9 mouse cellular contexts compared by ENCODE assay signal in the genomic region with DNA sequence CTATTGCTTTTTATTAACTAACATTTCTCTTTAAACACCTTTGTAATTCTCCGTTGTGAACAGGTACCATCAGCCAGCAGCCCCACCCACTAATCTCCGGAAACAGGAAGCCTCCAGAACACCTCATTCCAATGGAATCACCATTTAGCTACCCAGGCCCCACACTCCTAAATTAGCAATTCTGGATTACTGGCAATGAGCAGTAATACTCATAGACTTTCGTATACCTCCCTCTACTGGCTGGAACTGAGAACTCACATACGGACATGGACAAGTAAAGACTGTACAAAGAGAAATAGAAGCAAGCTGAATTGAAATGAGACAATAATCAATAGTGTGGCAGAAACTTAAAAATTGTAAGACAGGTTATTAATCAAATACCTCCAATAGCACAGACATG. TPM values are rescaled to one million over a fixed set of nuclear protein-coding genes. Genes with fewer than 3 reads are reported as not detected.
A peak's percentile ranks its signal among the peaks of the same experiment; 100 is the strongest.
DNase-seq lines count a peak whose midpoint lies in the region; ATAC-seq and TF ChIP-seq lines count a peak whose summit lies in the region.
"Had no signal": no experiment of that assay in that cellular context is flagged by ENCODE, and none has a peak within 500 bp of the region (broad histone marks: within the 10 kb centered on the region; RNA-seq: fewer than 3 reads in every experiment).

No protein-coding gene starts in this region.

- no peak overlapping the region for H3K27ac ChIP-seq in forebrain, embryonic 15.5 days (replicated peaks)
- H3K27ac ChIP-seq in intestine, embryonic 15.5 days = no peak overlapping the region
- no peak overlapping the region for H3K27ac ChIP-seq in limb, embryonic 14.5 days (replicated peaks; ENCODE audit: low read depth, low read length)

- H3K9me3 ChIP-seq in forebrain, embryonic 15.5 days = no peaks in the 10 kb centered on the region
- no peaks in the 10 kb centered on the region for H3K9me3 ChIP-seq in intestine, embryonic 15.5 days
- H3K9me3 ChIP-seq in limb, embryonic 14.5 days (ENCODE audit: control insufficient read depth, low read length) = no peaks in the 10 kb centered on the region

- peak; percentile 8 to 29 for DNase-seq in urinary bladder, adult 18-20 months (ENCODE audit: low spot score in 2 of 2)
- DNase-seq in urinary bladder, postnatal 4 days (ENCODE audit: low spot score in 2 of 2) = no peak
- DNase-seq in cerebellum, adult 11 months = peak; percentile 56
- DNase-seq in limb, embryonic 14.5 days (ENCODE audit: low spot score) = peak; percentile 78
- peak; percentile 33 for DNase-seq in neural tube, embryonic 10.5 days (ENCODE audit: extremely low spot score, low spot score)
- DNase-seq in thymus, postnatal 10 days (ENCODE audit: low spot score in 2 of 2) = peak; percentile 26 to 67

- no peak overlapping the region for H3K9ac ChIP-seq in forebrain, embryonic 15.5 days (replicated peaks)
- H3K9ac ChIP-seq in intestine, embryonic 15.5 days = no peak overlapping the region
- no peak overlapping the region for H3K9ac ChIP-seq in limb, embryonic 14.5 days (ENCODE audit: low read depth, low read length, severe bottlenecking)

- no peak for TF ChIP-seq POLR2A in limb, embryonic 14.5 days (IDR thresholded peaks at IDR 0.05; ENCODE audit: borderline replicate concordance, extremely low read depth, insufficient read depth, insufficient read length)

- ATAC-seq in forebrain, embryonic 15.5 days (replicated peaks) = peak; percentile 55
- 0 out of 2 replicates have a peak, but pooled peaks have one; percentile 46 for ATAC-seq in intestine, embryonic 15.5 days
- ATAC-seq in limb, embryonic 14.5 days (ENCODE audit: low FRiP score, low read depth) = peak; percentile 54; the same call in 1 of the 2 replicates

- 0 out of 2 replicates have a peak, but pooled peaks cover 4% of the 10 kb centered on the region for H3K4me1 ChIP-seq in forebrain, embryonic 15.5 days
- H3K4me1 ChIP-seq in intestine, embryonic 15.5 days (replicated peaks) = no peaks in the 10 kb centered on the region
- peaks cover 6% of the 10 kb centered on the region for H3K4me1 ChIP-seq in limb, embryonic 14.5 days (ENCODE audit: control insufficient read depth, insufficient read depth, low read length)

- H3K4me3 ChIP-seq in forebrain, embryonic 15.5 days = no peak overlapping the region
- H3K4me3 ChIP-seq in intestine, embryonic 15.5 days (replicated peaks) = no peak overlapping the region
- no peak overlapping the region for H3K4me3 ChIP-seq in limb, embryonic 14.5 days (replicated peaks; ENCODE audit: low read length)
- H3K4me3 ChIP-seq: erythroblast, embryonic 14.5 days had no signal

- WGBS in forebrain, embryonic 15.5 days = 21% methylated on average over 4 of the region's 4 CpGs
- 22% methylated on average over 4 of the region's 4 CpGs for WGBS in intestine, embryonic 15.5 days
- 29% methylated on average over 4 of the region's 4 CpGs for WGBS in limb, embryonic 14.5 days

- H3K36me3 ChIP-seq in forebrain, embryonic 15.5 days = peaks cover 4% of the 10 kb centered on the region; the same call in 1 of the 2 replicates
- H3K36me3 ChIP-seq in intestine, embryonic 15.5 days = 0 out of 2 replicates have a peak, but pooled peaks cover 5% of the 10 kb centered on the region
- peaks cover 22% of the 10 kb centered on the region for H3K36me3 ChIP-seq in limb, embryonic 14.5 days (ENCODE audit: control insufficient read depth, insufficient read depth, low read length)

- no peaks in the 10 kb centered on the region for H3K27me3 ChIP-seq in forebrain, embryonic 15.5 days
- H3K27me3 ChIP-seq in intestine, embryonic 15.5 days (replicated peaks) = no peaks in the 10 kb centered on the region
- H3K27me3 ChIP-seq in limb, embryonic 14.5 days (ENCODE audit: control insufficient read depth, insufficient read depth, low read length) = no peaks in the 10 kb centered on the region

- no peak overlapping the region for H3K4me2 ChIP-seq in forebrain, embryonic 15.5 days (replicated peaks)
- no peak overlapping the region for H3K4me2 ChIP-seq in intestine, embryonic 15.5 days (replicated peaks)
- H3K4me2 ChIP-seq in limb, embryonic 14.5 days (replicated peaks; ENCODE audit: low read depth, low read length, severe bottlenecking) = no peak overlapping the region

RNA-seq across cellular contexts. Expression of gene Dtd2, which starts 4.8 kb away (rescaled TPM):
- 14.9 and 16.4 TPM in 2 replicates for polyA plus RNA-seq in forebrain, embryonic 15.5 days (2015; fragmentation: Nextera tagmentation; extraction: Ambion mirVana)
- 24.8 and 26.5 TPM in 2 replicates for polyA plus RNA-seq in intestine, embryonic 15.5 days (2015; fragmentation: Nextera tagmentation; extraction: Ambion mirVana)
- polyA plus RNA-seq in limb, embryonic 14.5 days (2012; rRNA removed) = 11.4 and 14.6 TPM in 2 replicates
- 18.7 and 20.3 TPM in 2 replicates for polyA plus RNA-seq in limb, embryonic 14.5 days (2014; fragmentation: Nextera tagmentation; extraction: Ambion mirVana)

RNA-seq across cellular contexts. Expression of gene Gpr33, which starts 26.3 kb away (rescaled TPM):
- not detected in 2 replicates for polyA plus RNA-seq in forebrain, embryonic 15.5 days (2015; fragmentation: Nextera tagmentation; extraction: Ambion mirVana)
- polyA plus RNA-seq in intestine, embryonic 15.5 days (2015; fragmentation: Nextera tagmentation; extraction: Ambion mirVana) = not detected in 2 replicates
- polyA plus RNA-seq in limb, embryonic 14.5 days (2012; rRNA removed) = not detected in 2 replicates
- polyA plus RNA-seq in limb, embryonic 14.5 days (2014; fragmentation: Nextera tagmentation; extraction: Ambion mirVana) = not detected in 2 replicates
- polyA plus RNA-seq: erythroblast, embryonic 14.5 days had no signal

RNA-seq across cellular contexts. Expression of gene Heatr5a, which starts 30.4 kb away (rescaled TPM):
- 5.4 and 5.9 TPM in 2 replicates for polyA plus RNA-seq in forebrain, embryonic 15.5 days (2015; fragmentation: Nextera tagmentation; extraction: Ambion mirVana)
- polyA plus RNA-seq in intestine, embryonic 15.5 days (2015; fragmentation: Nextera tagmentation; extraction: Ambion mirVana) = 8.2 and 10.2 TPM in 2 replicates
- 24.8 and 35.9 TPM in 2 replicates for polyA plus RNA-seq in limb, embryonic 14.5 days (2012; rRNA removed)
- polyA plus RNA-seq in limb, embryonic 14.5 days (2014; fragmentation: Nextera tagmentation; extraction: Ambion mirVana) = 14.1 and 14.7 TPM in 2 replicates

Comparison
In these comparisons a context has a peak if more than half of its experiments do, and no peak if none do; other contexts are left out.
1. DNase-seq: peak in urinary bladder, adult 18-20 months (2 of 2), cerebellum, adult 11 months (single experiment), limb, embryonic 14.5 days (single experiment), neural tube, embryonic 10.5 days (single experiment) and thymus, postnatal 10 days (2 of 2); none in urinary bladder, postnatal 4 days (0 of 2).
2. Peak in every context shown above with its lines, with median percentiles within 50 percentile points of each other: ATAC-seq.